In genomic region chr19:59336655-59337054, GRCm38 (mm10) we compare ENCODE assay signal across 28 mouse cellular contexts.
"Had no signal": no experiment of that assay in that cellular context is flagged by ENCODE, and none has a peak within 500 bp of the region (broad histone marks: within the 10 kb centered on the region; RNA-seq: fewer than 3 reads in every experiment).

No protein-coding gene starts in this region.

- H3K27me3 ChIP-seq: limb, embryonic 12.5 days; limb, embryonic 13.5 days; limb, embryonic 15.5 days; liver, embryonic 12.5 days; liver, embryonic 13.5 days; liver, embryonic 15.5 days; lung, embryonic 15.5 days; megakaryocyte, embryonic 14.5 days; midbrain, embryonic 12.5 days; midbrain, embryonic 13.5 days; midbrain, embryonic 15.5 days; neural tube, embryonic 12.5 days had no signal

- DNase-seq: left cerebral cortex, postnatal 4 days; liver; liver, embryonic 13.5 days; liver, postnatal 0 days; lung, adult 18-20 months; lung, adult 2 months; lung, embryonic 14.5 days; lung, postnatal 10 days; lung, postnatal 14 days; lung, postnatal 36 days; lung, postnatal 4 days; midbrain, embryonic 14.5 days had no signal

- H3K9me3 ChIP-seq: limb, embryonic 10.5 days; limb, embryonic 12.5 days; limb, embryonic 13.5 days; limb, embryonic 15.5 days; liver, embryonic 12.5 days; liver, embryonic 13.5 days; liver, embryonic 15.5 days; lung, embryonic 15.5 days; megakaryocyte, embryonic 14.5 days; midbrain, embryonic 10.5 days; midbrain, embryonic 12.5 days; midbrain, embryonic 13.5 days; midbrain, embryonic 15.5 days; neural tube, embryonic 12.5 days had no signal

- H3K4me3 ChIP-seq: limb, embryonic 10.5 days; limb, embryonic 12.5 days; limb, embryonic 13.5 days; limb, embryonic 15.5 days; liver, embryonic 12.5 days; liver, embryonic 13.5 days; liver, embryonic 15.5 days; lung, embryonic 15.5 days; megakaryocyte, embryonic 14.5 days; midbrain, embryonic 10.5 days; midbrain, embryonic 12.5 days; midbrain, embryonic 13.5 days; midbrain, embryonic 15.5 days; myocyte; neural tube, embryonic 12.5 days had no signal

- H3K36me3 ChIP-seq: limb, embryonic 15.5 days; midbrain, embryonic 12.5 days; midbrain, embryonic 13.5 days; midbrain, embryonic 15.5 days; neural tube, embryonic 12.5 days had no signal

- H3K27ac ChIP-seq: limb, embryonic 10.5 days; limb, embryonic 12.5 days; limb, embryonic 13.5 days; limb, embryonic 15.5 days; liver, embryonic 12.5 days; liver, embryonic 13.5 days; liver, embryonic 14.5 days; liver, embryonic 15.5 days; lung, embryonic 15.5 days; macrophage; midbrain, embryonic 10.5 days; midbrain, embryonic 12.5 days; midbrain, embryonic 13.5 days; midbrain, embryonic 15.5 days; neural tube, embryonic 12.5 days had no signal

- H3K9ac ChIP-seq: limb, embryonic 12.5 days; limb, embryonic 13.5 days; limb, embryonic 15.5 days; liver, embryonic 12.5 days; liver, embryonic 13.5 days; liver, embryonic 14.5 days; liver, embryonic 15.5 days; liver, postnatal 0 days; lung, embryonic 14.5 days; lung, embryonic 15.5 days; midbrain, embryonic 12.5 days; midbrain, embryonic 13.5 days; midbrain, embryonic 15.5 days; neural tube, embryonic 12.5 days had no signal
